Mouse (Mus musculus) left cerebral cortex, postnatal 25 days (tissue): ENCODE measurements around the gene Nr1h5. TPM values are rescaled to one million over a fixed set of nuclear protein-coding genes. Genes with fewer than 3 reads are reported as not detected.
A peak's percentile ranks its signal among the peaks of the same experiment; 100 is the strongest.

Experiments
- DNase-seq, 2 experiments: peaks; one replicate each; pipeline ENCODE4 v3.0.0; 2022; ENCODE audit warnings: low spot score in 2 of 2, mixed read lengths in 1 of 2
- intact Hi-C: fragments of 180-260 bp; cut with DNase I; formaldehyde crosslinking; loops from one replicate; pipeline ENCODE4 v1.15.1; 2025
- total RNA-seq, 2 experiments: library from RNA; stranded (reverse); gene quantifications; 2 replicates each; pipeline ENCODE4 v1.2.3; 2021

The Nr1h5 gene
- total RNA-seq = not detected

- no peak for DNase-seq
- intact Hi-C loops = no loop called here
Observed at GRCm38 (mm10) chr3:102964033-102964432, at the start of gene Nr1h5. Nr1h5 (minus strand) TSS chr3:102964133.

GRCm38 (mm10) chr3:103001595-103001994 is 37.7 kb upstream of the Nr1h5 start:
- DNase-seq = no peak
- intact Hi-C loops = no loop called here

DNA sequence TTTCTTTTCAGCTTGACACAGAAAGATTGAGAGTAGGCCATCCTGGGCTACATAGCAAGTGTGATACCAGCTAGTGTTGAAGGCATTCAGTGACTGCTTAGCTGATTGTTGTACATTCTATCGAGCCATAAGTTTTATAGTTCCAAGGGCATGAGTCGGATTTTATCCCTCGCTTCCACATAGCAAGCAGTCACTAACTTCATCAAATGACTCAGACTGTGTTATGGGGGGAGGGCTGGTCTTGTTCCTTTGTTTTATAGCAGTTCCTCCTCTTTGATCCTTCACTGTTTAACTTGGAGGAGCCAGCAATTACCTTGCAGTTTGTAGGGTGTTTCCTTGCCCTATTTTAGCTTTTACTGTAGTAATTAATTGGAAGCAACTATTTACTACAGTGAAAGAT is 33.7 kb upstream of the Nr1h5 start:
- no peak for DNase-seq
- intact Hi-C loops = loop anchor here (10.0 kb wide), 1 partner anchor 277 kb away; the partner anchor contains the start of gene Trim33

- no peak for DNase-seq
- intact Hi-C loops = loop anchor here (10.0 kb wide), 1 partner anchor 278 kb away; the partner anchor contains the start of gene Trim33
Observed at GRCm38 (mm10) chr3:102997036-102997435, 33.1 kb upstream of the Nr1h5 start.

- peak; percentile 94 to 96 for DNase-seq
- intact Hi-C loops = loop anchor here (10.0 kb wide), 1 partner anchor 279 kb away; the partner anchor contains the start of gene Trim33
Observed at GRCm38 (mm10) chr3:102995605-102996321, 31.8 kb upstream of the Nr1h5 start, which contains the start of gene Sike1. Sike1 (plus strand) TSS chr3:102995708.

DNA sequence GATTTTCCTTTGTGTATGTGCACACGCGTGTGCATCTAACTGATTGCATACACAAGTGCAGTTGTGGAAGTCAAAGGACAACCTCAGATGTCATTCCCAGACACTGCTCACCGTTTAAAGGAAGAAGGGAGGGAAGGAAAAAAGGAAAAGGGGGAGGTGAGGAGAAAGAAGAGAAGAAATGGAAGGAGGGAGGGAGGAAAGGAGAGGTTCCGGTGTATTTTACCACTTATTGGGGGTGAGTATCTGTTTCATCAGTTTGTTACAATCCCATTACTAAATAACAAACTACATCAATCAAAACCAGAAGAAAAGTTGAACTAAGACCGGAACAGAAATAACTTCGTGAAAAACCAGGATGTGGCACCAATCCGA is 31.3 kb upstream of the Nr1h5 start:
- intact Hi-C loops = loop anchor here (10.0 kb wide), 1 partner anchor 280 kb away; the partner anchor contains the start of gene Trim33
- DNase-seq = no peak

DNA sequence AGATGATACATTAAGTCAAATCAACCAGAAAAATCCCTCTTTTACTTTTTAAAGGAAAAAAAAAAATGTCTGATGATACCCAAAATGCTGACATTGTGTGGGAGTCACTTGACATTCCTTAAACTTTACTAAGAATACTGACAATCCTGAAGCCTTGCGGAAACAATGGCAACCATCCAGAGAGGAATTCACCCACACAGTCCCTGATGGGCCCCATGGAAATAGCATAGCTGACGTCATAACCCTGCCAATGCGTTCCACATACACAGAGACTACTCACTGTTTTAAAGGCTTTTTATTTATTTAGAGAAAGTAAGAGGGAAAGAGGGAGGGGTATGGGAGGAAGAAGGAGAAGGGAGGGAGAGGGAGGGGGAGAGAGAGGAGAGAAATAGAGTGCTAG is 29.0 kb upstream of the Nr1h5 start:
- DNase-seq = peak in 1 of 2 experiments; percentile 67
- intact Hi-C loops = loop anchor here (10.0 kb wide), 1 partner anchor 282 kb away; the partner anchor contains the start of gene Trim33

DNA sequence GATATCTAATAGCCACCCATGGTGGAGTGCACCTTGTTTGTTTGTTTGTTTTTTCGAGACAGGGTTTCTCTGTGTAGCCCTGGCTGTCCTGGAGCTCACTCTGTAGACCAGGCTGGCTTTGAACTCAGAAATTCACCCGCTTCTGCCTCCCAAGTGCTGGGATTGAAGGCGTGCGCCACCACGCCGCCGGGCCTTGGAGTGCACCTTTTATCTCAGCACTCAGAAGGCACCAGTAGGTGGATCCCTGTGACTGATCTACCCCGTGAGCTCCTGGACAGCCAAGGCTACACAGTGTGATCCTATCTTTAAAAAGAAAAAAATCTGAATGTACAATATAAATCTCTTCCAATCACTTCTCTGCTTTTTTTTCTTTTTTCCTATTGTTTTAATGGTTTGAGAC is 27.1 kb upstream of the Nr1h5 start:
- intact Hi-C loops = loop anchor here (10.0 kb wide), 1 partner anchor 284 kb away; the partner anchor contains the start of gene Trim33
- no peak for DNase-seq

- DNase-seq = no peak
- intact Hi-C loops = no loop called here
Observed at GRCm38 (mm10) chr3:102980349-102980736, 16.4 kb upstream of the Nr1h5 start.

- intact Hi-C loops = no loop called here
- peak; percentile 25 to 26 for DNase-seq
Observed at GRCm38 (mm10) chr3:102979550-102980348, 15.8 kb upstream of the Nr1h5 start.

- no peak for DNase-seq
- intact Hi-C loops = no loop called here
Observed at GRCm38 (mm10) chr3:102976906-102977305, 13.0 kb upstream of the Nr1h5 start.

DNA sequence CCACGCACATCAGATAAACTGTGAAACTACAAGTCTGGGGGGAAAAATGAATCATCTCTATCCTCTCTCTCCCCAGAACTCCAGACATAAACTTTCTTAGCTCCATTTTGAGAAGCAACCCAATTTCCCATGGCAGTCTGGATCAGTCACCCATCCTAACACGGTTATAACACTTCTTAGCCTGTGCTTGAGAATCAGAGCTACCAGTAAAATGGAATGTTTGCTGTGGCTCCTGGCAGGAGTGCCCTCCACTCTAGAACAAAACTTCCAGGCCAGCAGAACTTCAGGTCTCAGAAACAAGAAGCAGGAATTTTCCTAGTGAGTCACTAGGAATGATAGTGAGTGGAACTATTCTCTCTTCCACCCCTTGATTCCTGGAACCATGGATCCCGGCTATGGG is 6.6 kb upstream of the Nr1h5 start:
- DNase-seq = no peak
- intact Hi-C loops = no loop called here

DNA sequence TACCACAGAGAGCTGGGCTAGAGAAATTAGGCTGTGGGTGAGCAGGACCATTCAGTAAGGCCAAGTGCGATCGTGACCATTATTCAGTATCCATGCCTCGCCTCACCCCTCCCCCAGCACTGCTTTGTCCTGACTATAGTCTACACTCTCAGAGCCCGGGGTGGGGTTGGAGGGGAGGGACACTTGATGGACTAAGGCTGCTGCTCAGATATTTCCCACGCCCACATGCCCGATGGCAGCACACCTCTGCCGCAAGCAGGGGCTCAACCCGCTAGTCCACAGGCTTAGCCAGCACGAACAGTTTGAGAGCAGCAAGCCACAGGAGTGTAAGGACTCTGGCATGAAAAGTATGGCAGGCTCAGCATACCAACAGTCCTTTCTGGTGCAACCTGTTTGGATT is 6.1 kb upstream of the Nr1h5 start:
- intact Hi-C loops = no loop called here
- no peak for DNase-seq

DNA sequence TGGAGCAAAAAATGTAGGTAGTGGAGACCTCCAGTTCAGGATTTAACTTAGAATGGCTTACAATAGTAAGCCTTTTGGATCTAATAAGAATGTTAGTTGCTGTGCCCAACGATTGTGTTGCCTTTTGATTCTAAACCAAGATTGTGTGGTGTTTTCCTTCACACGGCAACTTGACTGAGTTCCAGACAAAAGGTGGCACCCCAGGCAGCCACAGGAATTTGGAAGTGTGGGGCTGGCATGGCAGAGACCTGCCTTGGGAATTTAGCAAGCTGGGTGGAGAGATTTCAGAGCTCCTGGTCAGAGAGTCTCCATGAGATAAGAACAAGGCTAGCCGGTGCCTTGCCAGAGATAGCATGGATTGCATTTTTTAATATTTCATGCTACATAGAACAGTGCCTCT is 8.3 kb downstream of the Nr1h5 start:
- intact Hi-C loops = no loop called here

GRCm38 (mm10) chr3:102955143-102955542 is 8.8 kb downstream of the Nr1h5 start:
- intact Hi-C loops = no loop called here
- DNase-seq = no peak

More for the DNA sequence above, 8.3 kb downstream of the Nr1h5 start:
- DNase-seq = no peak

- intact Hi-C loops = no loop called here
- no peak for DNase-seq
Observed at GRCm38 (mm10) chr3:102954476-102954875, 9.5 kb downstream of the Nr1h5 start.

GRCm38 (mm10) chr3:102946861-102947260 is 17.1 kb downstream of the Nr1h5 start:
- DNase-seq = no peak

GRCm38 (mm10) chr3:102946312-102946711 is 17.6 kb downstream of the Nr1h5 start:
- no peak for DNase-seq
- intact Hi-C loops = no loop called here

More at GRCm38 (mm10) chr3:102946861-102947260, 17.1 kb downstream of the Nr1h5 start:
- intact Hi-C loops = no loop called here

DNA sequence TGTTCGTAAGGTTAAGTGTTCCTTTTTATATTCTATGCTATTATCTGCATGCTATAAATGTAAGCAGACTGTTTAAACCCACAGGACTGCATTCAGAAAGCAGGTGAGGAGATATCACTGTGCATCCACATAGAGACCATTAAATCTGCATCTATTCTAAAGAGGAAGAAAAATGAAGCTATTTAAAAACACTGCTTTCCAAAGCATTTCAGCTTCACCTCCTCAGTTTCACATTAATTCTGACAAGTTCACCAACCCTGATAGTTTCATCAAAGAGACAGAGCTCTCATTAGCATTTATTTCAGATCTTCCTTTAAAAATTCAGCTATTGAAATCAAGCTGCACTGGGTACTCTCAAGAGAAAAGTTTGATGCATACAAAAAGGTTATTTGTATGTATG is 25.8 kb downstream of the Nr1h5 start:
- intact Hi-C loops = no loop called here
- no peak for DNase-seq
